Mouse (Mus musculus): Measurements from ENCODE around the gene Trdmt1.

GRCm38 (mm10) chr2:13544193-13544824 lies at the start of gene Trdmt1:
- no peak for TF ChIP-seq FLI1 (IDR thresholded peaks at IDR 0.05; ENCODE audit: low read length)
- TF ChIP-seq GATA1 (IDR thresholded peaks at IDR 0.05; ENCODE audit: borderline replicate concordance, low read length): no peak
